Mouse (Mus musculus) cerebellum, adult 11 months (tissue): Measurements from ENCODE around the gene Leng8.

Experiments used
- DNase-seq: peaks from one replicate; pipeline ENCODE4 v3.0.0; 2022

The Leng8 gene

DNA sequence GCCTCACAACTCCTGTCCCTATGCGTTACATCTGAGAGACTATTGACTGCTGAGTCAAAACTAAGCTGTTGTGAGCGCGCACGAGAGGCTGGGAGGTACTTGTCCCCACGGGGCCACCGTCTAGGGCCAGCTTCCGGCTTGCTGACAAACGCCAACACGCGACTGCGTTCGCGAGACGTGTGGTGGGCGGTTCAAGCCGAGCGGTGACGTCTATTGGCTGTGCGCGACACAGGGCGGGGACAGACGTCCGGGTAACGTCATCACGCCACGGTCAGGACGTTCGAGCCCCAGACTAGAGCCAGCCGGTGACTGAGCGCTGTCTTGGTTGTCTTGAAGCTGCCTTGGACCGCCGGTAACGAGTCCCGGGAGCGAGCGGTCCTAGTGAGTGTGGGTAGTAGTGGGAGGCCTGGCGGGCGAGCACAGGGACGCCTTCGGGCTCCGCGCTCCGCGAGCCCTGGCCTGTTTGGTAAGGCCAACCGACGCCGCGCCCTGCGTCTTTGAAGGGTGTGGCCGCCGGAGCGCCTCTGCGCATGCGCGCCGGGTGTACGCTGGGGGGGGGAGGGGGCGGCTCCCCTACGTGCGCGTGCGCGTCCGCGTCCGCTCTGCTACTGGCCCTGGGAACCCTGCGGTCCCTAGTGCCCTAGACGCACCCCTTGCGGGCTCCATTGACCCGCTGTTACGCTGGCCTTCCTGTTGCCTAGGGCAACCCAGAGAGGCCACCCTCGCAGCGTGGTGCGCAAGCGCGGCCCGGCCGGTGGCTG lies at the start of gene Leng8:
Gene Leng8 (plus strand): TSS at position 269 of the 761 bp plus-strand sequence.
- DNase-seq, result peak; percentile 99

DNA sequence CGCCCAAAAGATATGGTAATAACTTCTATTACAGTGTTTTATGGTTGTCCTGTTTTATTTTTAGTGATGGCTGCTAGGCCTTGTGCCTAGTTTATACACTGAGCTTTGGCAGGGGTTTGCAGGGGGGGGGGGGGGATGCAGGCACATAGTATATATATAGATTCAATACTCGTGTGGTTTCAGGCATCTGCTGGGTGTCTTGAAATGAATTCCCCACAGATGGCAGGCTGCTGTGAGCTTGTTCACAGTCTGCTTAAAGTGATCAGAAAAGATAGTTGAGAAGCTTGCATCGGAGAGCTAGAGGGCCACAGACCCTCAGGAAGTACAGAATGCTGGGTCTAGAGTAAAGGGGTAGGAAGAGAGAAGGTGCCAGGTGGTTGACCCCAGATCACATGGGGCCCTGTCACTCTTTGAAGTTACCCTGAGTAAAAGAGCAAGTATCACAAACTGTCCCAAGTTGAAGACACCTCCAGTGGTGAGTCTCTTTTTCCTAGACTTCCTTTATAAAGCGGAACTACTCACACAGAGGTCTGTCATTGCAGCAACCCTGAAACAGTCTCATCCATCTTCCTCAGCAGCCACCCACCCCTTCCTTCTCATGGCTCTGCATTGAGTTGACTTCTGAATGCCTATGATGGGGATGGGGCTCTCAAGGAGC lies 49.5 kb upstream of the Leng8 start:
- DNase-seq, result no peak

- DNase-seq, result no peak
These were observed 48.9 kb upstream of the Leng8 start for GRCm38 (mm10) chr7:4087896-4088480.

DNA sequence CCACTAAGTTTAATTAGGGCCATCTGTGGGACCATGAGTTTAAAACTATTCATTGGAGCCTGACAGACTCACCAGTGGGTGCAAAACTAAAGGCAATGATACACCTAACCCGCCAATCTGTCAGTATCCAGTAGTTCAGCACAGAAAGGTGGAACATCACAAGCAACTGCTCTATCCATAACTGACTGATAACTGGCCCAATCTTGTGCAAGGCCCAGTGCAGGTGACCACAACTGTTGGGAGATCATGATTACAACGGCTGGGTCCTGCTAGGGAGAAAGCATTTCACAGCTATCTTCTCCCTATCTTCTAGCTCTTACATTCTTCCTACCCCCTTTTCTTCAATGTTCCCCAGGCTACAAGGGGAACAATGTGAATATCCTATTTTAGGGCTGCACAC lies 48.2 kb upstream of the Leng8 start:
- no peak for DNase-seq

GRCm38 (mm10) chr7:4091170-4091569 lies 45.7 kb upstream of the Leng8 start:
- DNase-seq, result no peak

DNA sequence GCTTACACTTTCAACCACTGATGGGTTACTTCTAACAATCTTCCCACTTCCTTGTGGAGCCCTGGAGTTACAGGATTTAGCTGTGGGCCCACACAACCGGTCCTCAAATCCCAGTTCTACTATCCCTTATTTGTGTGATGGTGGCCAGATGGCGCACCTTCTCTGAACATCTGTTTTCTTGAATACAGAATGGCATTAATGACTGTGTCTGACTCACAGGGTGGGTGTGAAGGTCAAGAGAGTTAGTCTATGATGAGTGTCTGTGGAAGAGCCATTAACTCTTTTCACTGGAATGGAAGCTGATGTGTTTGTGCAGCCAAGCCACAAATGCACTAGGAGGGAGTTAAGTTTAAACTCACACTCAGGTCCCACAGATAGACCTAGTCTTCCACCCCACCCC lies 38.5 kb upstream of the Leng8 start:
- no peak for DNase-seq

GRCm38 (mm10) chr7:4098832-4099231 lies 38.0 kb upstream of the Leng8 start:
- DNase-seq, result no peak

DNA sequence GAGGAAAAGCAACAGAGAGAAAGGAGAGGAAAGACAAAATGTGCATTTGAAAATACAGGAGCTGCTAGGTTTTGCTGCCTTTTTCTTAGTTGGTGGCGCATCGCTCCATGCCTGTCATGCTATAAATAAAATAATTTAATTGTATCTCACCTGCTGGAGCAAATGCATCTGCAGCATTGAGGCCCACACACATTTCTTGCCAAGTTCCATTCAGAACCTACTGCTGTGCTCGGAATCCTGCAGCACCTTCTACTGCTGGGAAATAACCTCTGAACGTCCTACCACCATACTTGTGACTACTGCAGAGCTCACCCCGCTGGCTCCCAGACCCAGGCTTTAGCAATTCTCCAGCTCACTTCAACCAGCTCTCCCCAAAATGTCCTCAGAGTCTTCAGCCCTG lies 35.7 kb upstream of the Leng8 start:
- no peak for DNase-seq

DNA sequence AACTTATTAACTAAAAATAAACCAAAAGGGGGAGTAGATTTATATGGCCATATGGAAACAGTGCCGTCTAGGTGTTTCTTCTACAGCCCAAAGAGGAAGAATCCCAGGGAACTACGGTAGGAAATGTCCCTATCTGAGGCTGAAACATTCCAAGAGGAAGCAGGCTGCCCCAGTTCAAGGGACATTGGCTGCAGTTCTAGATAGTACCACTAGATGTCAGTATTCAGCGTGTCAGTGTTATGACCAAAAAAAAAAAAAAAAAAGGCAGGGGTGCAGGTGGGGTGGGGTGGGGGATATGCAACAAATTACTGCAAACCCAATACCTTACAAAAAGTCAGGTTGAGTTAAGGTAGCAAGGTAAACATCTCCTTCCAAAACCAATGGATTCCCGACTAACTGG lies 33.4 kb upstream of the Leng8 start:
- peak; percentile 14 for DNase-seq

- DNase-seq, result no peak
These were observed 25.1 kb upstream of the Leng8 start for GRCm38 (mm10) chr7:4111766-4112165.

GRCm38 (mm10) chr7:4117050-4117814 lies 19.6 kb upstream of the Leng8 start:
- DNase-seq, result no peak

- peak; percentile 75 for DNase-seq
These were observed 17.4 kb upstream of the Leng8 start, which contains the start of gene Ttyh1 for GRCm38 (mm10) chr7:4119344-4119902. Gene Ttyh1, plus strand, starts transcription at chr7:4119408.

GRCm38 (mm10) chr7:4119976-4120921 lies 16.6 kb upstream of the Leng8 start:
- DNase-seq, result no peak

GRCm38 (mm10) chr7:4122076-4122768 lies 14.6 kb upstream of the Leng8 start:
- DNase-seq, result no peak

GRCm38 (mm10) chr7:4122783-4123182 lies 14.1 kb upstream of the Leng8 start:
- no peak for DNase-seq

- DNase-seq, result peak; percentile 76
These were observed 13.1 kb upstream of the Leng8 start for GRCm38 (mm10) chr7:4123732-4124131.

DNA sequence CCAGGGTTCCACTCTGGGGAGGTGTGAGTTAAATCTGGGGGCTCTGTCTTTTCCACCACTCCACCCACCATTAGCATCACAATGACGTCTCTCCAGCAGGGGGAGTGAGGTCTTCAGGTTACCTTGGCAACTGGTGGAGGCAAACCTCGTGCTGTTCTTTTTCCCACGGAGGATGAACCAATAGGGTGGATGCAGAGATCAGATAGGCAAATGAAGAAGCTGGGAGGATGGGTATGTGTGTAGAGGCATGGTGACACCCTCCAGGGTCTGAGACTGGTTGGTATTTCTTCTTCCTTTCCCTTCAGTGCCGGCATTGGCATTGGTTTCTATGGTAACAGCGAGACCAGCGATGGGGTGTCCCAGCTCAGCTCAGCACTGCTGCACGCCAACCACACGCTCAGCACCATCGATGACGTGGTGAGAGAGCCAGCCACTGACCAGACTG lies 12.5 kb upstream of the Leng8 start:
- DNase-seq, result peak; percentile 56

DNA sequence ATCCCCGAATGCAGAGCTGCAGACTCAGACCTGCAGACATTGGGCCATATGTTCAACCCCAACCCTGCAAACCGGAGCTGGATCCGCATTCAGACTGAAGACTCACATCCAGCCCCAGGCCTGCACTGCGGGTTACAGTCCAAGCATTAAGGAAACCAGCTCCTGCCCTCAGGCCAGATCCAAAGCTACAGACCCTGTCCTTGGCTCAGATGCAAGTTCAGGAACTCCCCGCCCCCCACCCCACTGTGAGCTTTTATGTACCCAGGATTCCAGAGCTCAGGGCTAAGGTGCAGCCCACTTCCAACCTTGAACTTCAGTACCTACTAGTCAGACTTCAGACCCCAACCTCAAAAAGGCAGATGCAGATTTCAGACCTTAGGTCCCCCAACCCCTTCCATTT lies 12.0 kb upstream of the Leng8 start:
- no peak for DNase-seq

DNA sequence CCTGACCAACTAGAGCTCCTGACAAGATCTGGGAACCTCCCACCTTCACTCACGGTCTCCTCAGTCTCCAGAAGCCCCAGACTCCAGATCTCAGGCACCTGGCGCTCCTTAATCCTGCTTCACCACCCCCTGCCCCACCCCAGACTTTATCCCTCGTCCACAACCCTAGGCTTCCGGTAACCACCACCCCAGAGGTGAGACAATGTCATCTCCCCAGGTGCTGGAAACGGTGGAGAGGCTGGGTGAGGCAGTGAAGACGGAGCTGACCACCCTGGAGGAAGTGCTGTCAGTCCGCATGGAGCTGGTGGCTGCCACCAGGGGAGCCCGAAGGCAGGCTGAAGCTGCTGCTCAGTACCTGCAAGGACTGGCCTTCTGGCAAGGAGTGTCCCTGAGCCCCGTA lies 11.5 kb upstream of the Leng8 start:
- DNase-seq, result peak; percentile 17

DNA sequence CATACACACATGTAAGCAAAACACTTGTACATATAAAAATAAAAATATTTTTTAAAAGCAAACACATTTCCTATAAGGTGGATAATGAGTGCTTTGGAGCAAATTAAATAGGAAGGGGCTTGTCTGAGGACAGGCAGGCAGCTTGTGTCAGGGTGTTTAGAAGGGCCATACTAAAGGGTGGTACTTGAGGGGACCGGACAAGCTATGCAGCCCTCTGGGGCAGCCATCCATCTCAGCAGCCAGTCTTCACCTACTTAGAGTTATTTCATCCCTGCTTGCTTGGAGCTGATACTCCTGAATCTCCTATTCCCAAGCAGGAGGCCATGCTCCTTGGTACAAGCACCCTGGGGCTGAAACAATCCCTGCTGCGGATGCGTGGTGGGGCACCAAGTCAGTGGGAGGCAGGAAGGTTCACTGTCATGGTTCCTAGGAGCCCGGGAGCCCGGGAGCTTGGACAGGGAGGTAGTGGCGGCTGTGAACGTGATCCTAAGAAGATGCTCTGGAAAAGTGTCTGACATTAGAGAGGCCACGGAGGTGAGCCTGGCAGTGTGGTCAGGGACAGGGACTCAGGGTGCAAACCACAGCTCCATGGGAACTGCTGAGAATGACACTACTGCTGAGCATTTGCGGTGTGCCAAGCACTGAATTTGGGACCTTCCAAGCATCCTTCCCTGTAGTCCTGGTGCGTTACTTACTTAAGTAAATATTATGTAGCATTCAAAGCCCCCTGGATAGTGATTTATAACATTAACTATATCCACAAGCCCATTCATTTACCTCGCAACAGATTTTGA lies 9.7 kb upstream of the Leng8 start:
- no peak for DNase-seq
